Mouse (Mus musculus): ENCODE results near the gene Nup54.

The Nup54 gene

DNA sequence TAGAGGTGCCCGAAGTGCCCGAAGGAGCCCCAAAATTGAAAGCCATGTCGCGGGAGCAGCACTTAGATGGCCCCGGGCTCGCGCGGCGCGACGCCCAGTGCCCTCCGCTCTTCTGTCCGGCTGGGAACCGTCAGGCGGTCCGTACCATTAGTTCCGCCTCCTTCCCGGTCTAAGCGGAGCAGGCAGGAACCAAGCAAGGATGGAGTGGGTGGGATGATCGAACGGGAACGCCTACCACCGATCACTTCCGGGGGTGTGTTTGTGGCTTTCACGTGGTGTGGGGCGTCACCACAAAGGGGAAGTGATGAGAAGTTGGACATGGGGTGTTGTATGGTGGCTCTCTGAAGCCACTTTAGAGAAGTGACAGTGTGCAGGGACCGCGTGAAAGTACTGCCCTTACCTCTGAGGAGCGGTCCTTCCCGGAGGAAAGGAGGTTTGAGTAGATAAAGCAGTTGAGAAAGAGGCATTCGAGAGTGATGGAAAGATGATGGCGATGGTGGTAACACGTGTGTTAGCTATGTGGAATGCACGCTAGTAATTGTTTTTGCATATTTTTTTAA is at the start of gene Nup54:
Nup54 (minus strand) TSS at position 195 of the 560 bp plus-strand sequence.
- peak; percentile 98 for DNase-seq (ENCODE audit: low read depth, low spot score)

DNA sequence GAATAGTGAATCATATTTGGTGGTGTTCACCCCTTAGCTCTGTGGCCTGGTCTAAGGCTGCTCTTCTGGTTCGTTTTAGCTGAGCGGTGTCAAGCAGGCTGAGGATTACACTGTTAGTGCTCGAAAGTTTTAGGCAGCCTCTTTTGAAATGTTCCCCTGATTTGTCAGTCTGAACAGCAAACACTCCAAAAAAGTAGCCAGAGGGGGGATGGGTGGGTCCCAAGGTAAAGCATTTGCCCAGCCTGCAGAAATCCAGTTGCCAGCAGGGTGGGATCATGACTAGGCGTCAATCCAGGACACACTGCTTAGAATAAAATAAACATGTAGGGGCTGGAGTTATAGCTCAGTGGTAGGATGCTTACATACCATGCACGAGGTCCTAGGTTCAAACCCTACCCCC is 37.8 kb upstream of the Nup54 start:
- no peak for DNase-seq (ENCODE audit: low read depth, low spot score)

DNA sequence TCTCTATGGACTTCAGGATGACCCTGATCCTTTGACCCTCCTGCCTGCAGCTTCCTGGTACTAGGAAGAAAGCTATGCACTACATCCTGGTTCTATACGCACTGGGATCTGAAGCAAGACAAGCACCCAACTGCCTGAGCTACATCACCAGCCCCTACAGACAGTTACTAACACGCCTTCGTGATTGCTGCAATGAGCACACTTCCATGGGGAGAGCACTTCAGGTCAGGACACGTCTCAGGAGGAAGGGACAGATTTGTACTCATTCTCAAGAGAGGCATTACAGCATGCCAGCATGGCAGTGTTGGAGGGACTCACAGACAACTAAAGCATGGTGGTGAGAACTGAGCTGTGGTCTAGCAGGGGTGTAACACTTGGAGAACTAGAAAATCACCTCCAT is 36.5 kb upstream of the Nup54 start:
- no peak for DNase-seq (ENCODE audit: low read depth, low spot score)

DNA sequence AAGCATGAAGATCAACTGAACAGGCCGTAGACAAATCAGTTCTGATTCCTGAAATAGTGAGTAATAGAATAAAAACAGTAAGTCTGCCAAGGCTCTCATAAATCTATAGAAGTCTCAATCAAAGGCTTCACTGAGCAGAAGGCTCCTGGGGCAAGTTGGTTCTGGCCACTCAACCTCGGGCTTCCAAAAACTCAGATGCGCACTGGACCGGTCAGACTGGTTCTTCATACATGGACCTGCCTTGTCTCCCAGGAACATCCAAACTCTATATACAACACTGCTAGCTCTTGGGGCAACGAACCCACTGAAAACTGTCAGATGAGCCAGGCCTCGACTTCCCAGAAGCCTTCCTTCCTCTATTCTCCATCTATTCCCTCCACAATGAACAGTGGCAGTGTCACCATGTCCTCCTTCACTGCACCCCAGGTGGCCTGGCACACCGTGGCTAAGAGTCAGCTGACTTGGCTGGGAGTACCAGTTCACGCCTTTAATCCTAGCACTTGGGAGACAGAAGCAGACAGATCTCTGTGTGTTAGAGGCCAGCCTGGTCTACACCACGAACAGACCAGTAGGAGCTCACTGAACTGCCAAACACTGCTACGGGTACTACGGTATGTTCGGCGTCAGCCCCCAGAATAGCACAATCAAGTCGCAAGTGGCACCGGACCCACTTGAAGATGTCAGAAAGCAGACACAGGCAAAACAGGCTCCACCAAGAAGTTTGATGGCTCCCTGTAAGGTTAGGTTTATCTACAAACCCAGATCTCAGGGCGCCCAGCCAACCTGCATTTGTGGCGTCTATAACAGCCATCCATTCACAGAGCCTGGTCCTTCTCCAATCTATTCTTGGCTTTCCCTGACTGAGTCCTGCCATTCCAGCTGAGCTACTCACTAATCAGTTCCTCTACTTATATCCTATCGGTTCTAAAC is 34.4 kb upstream of the Nup54 start:
- DNase-seq (ENCODE audit: low read depth, low spot score), result no peak

DNA sequence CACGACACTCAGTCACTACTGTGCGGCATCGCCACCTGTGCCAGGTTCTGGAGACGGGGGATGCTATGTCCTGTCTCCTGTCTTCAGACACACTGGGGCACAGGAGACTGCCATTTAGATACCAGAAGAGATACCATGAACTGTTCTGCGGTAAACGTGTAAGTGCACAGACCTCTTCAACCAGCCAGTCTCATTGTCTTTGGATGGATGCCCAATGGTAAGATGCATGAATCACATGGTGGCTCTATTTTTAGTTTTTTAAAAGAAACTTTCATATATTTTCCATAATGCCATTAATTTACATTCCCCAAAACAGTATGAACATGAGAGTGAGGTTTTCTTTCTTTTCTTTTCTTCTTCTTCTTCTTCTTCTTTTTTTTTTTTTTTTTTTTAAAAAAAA is 33.2 kb upstream of the Nup54 start:
- DNase-seq (ENCODE audit: low read depth, low spot score), result no peak

DNA sequence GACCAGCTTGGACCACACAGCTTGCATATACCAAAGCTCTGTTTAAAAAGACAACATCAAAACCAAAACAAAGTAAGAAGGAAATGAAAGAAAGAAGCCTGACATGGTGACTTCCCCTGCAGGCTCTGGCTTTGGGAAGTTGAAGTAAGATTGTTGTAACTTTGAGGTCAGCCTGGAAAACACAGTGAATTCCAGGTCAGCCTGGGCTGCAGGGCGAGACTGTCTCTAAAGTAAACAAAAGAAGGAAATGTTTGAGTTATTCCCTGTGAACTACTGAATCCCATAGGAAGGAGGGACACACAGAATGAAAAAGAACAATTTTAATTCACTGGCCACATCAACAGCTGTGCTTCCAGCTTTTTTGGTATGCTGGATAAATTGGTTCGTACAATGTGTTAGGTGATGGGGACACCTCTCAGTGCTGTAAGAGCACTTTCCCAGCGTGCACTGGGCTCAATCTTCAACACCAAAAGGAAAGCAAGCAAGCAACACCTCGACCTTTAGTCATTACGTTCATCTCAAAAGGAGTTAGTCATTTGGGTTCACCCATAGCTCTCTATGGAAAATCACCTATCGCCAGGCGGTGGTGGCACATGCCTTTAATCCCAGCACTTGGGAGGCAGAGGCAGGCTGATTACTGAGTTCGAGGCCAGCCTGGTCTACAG is 32.2 kb upstream of the Nup54 start:
- DNase-seq (ENCODE audit: low read depth, low spot score), result no peak

DNA sequence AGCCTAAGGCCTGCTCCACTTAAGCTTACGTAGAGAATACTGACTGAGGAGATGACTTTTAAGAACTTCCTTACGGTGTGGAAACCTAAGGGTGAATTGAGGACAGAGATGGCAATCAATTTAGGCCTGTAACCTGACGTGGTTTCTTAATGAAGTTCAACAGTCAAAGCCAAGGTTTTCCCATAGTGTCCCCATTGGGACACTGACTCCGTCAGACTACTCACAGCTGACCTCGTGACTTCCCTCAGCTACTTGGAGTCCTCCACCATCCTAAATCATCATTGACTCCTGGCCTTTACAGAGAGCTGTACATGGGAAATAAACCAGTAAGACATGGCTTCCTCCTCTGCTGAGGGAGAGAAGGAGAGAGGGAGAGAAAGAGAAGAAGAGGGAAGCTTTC is 30.5 kb upstream of the Nup54 start:
- no peak for DNase-seq (ENCODE audit: low read depth, low spot score)

DNA sequence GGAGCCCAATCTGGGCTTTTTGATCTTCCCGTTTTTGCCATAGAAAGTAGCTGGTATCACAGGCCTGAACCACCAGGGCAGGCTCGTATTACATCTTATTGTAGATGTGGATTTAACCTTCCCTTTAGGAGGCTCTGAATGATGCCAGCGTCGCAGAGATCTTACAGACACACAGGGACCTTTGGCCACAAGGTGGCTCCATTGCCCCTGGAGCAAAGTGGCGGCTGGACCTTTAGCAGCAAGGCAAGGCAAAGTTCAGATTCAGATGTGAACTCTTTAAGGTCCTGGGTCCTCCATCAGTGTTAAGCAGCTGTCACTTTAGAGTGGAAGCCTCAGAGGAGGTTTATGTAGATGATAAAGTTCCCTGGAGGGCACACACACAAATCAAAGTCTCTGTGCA is 26.3 kb upstream of the Nup54 start:
- DNase-seq (ENCODE audit: low read depth, low spot score), result peak; percentile 71

DNA sequence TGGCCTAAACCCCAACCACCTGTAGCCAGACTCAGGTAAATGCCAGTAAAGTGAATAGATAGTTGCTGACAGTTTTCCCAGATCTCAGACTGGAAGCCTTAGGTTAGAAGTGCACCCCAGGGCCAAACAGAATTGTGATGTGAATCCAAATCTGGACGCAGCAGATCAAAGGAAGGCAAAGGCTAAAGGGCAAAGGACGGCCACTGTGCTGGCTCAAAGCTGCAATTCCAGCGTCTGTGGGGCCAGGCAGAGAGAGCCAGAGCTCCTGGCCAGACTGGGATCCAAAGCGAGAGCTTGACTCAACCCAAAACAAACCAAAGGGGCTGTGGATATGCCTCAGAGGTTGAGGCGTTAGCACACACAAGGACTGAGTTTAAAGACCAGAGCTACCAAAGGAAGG is 23.7 kb upstream of the Nup54 start:
- no peak for DNase-seq (ENCODE audit: low read depth, low spot score)

DNA sequence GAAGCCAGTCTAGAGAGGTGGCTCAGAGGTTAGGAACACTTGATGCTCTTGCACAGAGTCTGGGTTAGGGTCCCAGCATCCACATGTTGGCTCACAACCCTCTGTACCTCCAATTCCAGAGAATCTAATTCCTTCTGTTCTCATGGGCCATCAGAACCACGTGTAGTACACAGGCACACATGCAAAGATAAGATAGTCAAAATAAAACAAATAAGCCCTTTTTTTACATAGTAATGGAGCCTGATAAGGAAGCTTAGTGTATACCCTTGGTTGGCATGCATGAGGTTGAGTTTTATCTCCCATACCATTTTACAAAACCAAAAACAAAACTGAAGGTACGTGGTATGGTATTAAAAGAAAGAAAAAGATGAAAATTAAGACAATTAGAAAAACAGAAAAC is 22.4 kb upstream of the Nup54 start:
- DNase-seq (ENCODE audit: low read depth, low spot score), result no peak

DNA sequence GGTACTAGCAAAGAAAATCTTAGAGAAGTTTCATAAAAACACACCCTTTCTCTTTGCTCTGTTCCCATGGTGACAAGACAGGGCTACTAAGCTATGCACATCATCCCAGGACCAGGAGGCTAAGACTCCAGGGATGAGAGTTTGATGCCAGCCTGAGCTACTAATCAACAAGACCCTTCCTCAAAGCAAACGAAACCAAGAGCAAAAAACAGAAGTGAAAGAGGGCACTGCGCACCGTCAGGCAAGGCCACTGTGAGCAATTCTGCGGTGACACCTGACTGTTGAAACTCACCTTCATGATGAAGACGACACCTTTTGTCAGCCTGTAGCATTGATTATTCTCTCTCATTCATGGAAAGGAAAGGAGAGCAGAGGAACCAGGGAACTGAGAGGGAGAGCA is 17.9 kb upstream of the Nup54 start:
- no peak for DNase-seq (ENCODE audit: low read depth, low spot score)

DNA sequence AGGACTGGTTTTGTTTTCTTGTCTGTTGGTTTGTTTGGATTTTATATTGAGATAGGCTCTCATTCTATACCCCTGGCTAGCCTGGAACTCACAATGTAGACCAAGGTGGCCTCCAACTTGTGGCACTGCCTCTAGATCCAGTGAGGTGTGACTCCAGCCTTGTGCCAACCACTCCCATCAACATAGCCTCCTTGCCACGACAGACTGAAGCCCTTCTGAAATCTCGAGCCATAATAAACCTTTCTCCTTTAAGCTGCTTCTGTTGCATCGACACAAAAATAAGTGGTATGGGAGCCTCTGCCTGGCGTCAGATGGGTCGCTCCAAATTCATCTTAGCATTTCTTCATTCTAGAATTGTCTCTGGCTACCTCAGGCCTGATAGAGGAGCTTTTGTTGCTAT is 11.7 kb upstream of the Nup54 start:
- DNase-seq (ENCODE audit: low read depth, low spot score), result no peak

DNA sequence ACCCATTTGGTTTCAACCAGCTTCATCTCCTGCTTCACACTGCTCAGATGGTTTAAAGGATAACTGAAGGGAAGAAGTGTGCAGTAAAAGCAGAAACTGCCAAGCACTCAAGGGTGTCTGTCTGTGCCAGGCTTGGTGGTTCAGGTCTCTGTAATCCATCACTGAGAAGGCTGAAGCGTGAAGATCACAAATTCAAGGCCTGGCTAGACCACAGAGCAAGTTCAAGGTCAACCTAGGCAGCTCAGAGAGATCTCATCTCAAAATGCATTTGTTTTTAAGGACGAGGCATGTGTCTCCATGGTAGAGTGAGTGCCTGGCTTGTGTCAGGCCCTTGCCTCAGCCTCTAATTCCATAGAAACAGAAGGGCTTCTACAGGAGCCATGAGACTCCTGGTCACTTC is 10.0 kb upstream of the Nup54 start:
- DNase-seq (ENCODE audit: low read depth, low spot score), result no peak

DNA sequence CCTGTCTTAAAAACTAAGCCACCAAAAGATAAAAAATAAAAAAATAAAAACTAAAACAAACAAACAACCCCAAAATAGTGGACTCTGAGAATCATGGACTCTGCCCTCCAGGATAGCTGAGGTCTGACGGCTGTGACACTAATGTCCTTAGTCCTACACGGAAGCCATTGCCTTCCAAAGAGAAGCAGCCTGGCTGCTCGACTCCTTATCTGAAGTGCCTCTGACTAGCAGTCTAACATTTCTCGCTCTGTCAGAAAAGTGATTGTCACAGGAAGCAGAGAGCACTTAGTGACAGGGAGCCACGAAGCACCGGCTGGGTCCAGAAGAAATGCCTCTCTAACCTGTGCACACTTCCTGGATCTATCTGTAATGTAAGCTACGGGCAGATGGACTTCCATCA is 7.9 kb upstream of the Nup54 start:
- no peak for DNase-seq (ENCODE audit: low read depth, low spot score)

DNA sequence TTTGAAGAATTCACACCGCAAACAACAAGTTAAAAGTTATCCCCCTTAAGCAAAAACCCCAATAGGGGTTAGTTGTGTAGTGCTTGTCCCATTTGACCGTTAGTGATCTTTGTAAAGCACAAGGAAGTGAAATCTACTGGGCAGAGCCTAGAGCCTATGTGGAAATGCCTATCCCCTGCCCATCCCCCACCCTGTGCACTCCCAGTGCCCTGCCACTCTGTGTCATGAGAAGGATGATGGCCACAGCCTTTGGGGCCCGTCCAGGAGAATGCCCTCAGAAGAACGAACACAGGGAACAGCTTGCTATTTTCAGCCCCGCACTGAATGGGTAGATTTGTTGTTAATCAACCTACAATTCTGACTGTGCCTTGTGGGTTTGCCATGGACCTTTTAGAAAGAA is 6.5 kb upstream of the Nup54 start:
- no peak for DNase-seq (ENCODE audit: low read depth, low spot score)

DNA sequence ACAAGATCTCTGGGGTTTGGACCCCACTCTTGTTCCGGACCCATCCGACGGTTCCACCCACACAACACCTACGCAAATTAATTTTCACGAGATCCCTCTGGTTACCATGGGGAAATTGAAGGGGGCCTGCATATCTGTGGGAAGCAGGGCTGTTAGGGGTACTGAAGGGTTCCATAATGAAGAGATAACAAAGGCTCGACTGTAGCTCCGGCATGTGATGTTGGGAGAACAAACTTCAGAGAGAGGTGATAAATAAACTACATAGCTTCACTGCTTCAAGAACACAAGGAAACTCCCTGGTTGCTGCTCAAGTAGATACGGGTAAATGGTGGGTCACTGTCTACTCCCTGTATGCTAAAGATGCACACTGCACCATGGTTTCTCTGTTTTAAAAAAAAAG is 3.5 kb upstream of the Nup54 start:
- DNase-seq (ENCODE audit: low read depth, low spot score), result no peak

DNA sequence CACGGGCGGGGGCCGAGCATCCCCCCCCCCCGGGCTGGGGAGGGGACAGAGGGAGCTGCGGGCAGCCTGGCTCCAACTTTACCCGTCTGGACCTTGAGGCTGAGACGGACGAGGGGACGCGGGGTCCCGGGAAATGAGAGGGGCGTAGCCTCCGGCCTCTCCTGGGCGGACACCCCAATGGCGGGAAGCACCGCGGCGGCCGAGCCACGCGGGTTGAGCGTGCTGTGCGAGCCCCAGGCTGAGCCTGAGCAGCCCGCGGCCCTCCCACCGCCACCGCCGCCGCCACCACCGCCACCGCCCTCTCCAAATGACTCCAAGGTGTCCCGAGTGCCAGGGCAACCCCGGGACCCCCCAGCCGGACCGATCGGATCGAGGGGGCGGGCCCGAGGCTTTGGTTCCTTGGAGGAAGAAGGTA is 441 bp downstream of the Nup54 start:
- peak; percentile 77 for DNase-seq (ENCODE audit: low read depth, low spot score)

DNA sequence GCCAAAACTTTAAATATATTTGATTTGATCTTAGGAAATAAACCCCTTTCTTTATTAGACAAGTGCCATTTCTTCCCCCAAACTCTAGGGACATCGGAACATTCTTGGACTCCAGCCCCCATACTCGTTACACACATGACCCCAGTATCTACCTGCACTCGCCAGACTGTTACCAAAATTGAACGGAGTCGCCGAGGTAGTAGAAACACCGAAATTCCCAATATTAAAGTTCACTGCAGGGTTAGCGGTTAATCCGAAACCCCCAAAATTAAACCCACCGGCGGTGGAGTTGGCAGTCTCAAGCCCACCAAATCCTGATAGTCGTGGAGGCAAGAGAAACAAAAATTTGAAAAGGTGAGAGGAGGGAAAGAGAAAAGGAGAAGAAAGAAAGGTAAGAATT is 949 bp downstream of the Nup54 start:
- no peak for DNase-seq (ENCODE audit: low read depth, low spot score)

DNA sequence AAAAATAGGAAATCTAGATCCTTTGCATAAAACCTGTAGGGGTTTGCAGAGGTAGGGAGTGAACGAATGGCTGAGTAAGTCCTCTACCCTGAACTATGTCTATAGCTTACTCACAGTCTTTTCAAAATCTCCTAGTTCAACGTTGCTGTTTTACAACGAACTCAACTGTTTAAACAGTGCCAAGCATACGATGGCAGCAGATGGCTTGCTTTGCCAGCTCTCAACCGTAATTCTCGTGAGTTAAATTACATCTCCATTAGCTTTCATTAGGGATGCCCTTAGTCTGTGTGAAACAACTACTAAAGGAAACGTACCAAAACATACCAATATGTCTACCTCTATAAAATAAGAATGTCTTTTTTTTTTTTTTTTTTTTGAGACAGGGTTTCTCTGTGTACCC is 3.4 kb downstream of the Nup54 start:
- no peak for DNase-seq (ENCODE audit: low read depth, low spot score)

DNA sequence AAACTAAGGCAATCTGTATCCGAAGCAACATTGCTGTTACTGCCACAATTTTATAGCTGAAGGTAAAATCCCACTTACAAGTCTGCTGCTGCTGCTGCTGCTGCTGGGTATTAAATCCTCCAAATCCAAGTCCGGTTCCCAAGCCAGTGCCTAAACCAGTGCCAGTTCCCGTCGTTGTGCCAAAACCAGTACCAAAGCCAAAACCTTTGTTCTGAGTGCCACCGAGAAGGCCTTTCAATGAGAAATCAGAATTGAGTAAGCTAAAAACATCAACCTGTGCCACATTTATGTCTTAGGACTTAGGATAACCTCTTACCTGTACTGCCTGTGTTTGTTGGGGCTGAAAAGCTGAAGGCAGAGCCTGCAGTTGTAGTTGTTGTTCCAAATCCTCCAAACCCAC is 4.3 kb downstream of the Nup54 start:
- DNase-seq (ENCODE audit: low read depth, low spot score), result no peak

DNA sequence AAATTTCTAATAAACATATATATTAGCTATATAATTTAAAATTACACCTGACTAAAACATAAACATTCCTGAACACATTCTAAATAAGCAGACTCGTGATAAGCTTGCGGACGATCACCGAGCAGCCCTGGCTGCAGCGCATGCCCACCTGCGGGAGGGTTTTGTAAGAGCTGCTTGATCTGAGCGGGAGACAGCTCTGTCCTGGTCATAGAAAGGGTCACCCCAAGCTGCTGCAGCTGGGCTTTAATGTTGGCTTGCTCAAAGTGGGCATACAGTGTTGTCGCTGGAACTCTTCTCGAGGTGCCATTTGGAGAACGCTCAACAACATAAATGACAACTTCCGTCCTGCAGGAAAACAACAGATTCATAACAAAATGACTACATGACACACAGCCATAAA is 10.9 kb downstream of the Nup54 start:
- DNase-seq (ENCODE audit: low read depth, low spot score), result no peak

DNA sequence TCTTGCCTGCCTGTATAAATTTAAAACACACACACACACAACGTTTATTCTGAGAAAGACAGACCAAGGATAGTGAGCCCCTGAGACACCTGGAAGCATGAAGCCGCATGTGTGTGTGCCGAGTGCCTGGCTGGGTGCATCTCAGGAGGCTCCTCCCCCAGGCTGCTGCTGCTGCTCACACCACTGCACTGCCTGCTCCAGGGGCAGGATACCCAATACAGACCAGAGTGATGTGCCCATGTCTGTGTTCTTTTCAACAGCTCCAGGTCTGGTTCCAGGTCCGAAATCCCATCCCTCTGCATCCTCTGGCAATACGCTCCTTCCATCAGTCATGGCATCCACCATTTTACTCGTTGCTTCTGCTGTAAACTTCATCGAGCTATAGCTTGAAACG is 21.0 kb downstream of the Nup54 start:
- DNase-seq (ENCODE audit: low read depth, low spot score), result peak; percentile 18

All from ZHBTc4 (cell line).